Mouse (Mus musculus) lung, embryonic 16.5 days (tissue): ENCODE results near the gene Ly75. TPM values are rescaled to one million over a fixed set of nuclear protein-coding genes. Genes with fewer than 3 reads are reported as not detected.
A peak's percentile ranks its signal among the peaks of the same experiment; 100 is the strongest.

Source experiments
- ATAC-seq: fragments of 200-750 bp; cut with Nextera tagmentation; 2 replicates; pipeline ENCODE4 v1.8.0; 2017; ENCODE audit warnings: low read depth, mild to moderate bottlenecking, moderate library complexity
- H3K27ac ChIP-seq: fragments of 300-500 bp; sonication (generic); 2 replicates; pipeline ENCODE4 v1.5.1; 2014; ENCODE audit warnings: mild to moderate bottlenecking, control low read depth, low read length
- H3K27me3 ChIP-seq: fragments of 300-500 bp; sonication (generic); 2 replicates; pipeline ENCODE4 v1.6.1; 2014; ENCODE audit warnings: low read depth, low read length, mixed read lengths; ENCODE audit not compliant: control insufficient read depth, insufficient read depth
- H3K36me3 ChIP-seq: fragments of 300-500 bp; sonication (generic); 2 replicates; pipeline ENCODE4 v1.6.1; 2014; ENCODE audit warnings: low read length; ENCODE audit not compliant: control insufficient read depth, insufficient read depth
- H3K4me1 ChIP-seq: fragments of 300-500 bp; sonication (generic); replicated peaks from 2 replicates; pipeline ENCODE4 v1.6.1; 2014; ENCODE audit warnings: low read length, mixed read lengths; ENCODE audit not compliant: control insufficient read depth, insufficient read depth
- H3K4me2 ChIP-seq: fragments of 300-500 bp; sonication (generic); 2 replicates; pipeline ENCODE4 v1.6.1; 2014; ENCODE audit warnings: low read depth, low read length, control low read depth
- H3K4me3 ChIP-seq: fragments of 300-500 bp; sonication (generic); 2 replicates; pipeline ENCODE4 v1.5.1; 2014; ENCODE audit warnings: mild to moderate bottlenecking, low read length, control low read depth
- H3K9ac ChIP-seq: fragments of 300-500 bp; sonication (generic); 2 replicates; pipeline ENCODE4 v1.6.1; 2014; ENCODE audit warnings: low read length, control low read depth
- H3K9me3 ChIP-seq: fragments of 300-500 bp; sonication (generic); 2 replicates; pipeline ENCODE4 v1.6.1; 2016; ENCODE audit warnings: low read length; ENCODE audit not compliant: control insufficient read depth
- WGBS: fragments of 180-500 bp; shearing (Covaris S2); extraction: QIAGEN DNeasy Blood & Tissue Kit; methylation state at CpG from one replicate; pipeline ENCODE4 v1.1.7; 2014; 5-methylcytosine and 5-hydroxymethylcytosine counted together
- polyA plus RNA-seq: library from polyadenylated mRNA; unstranded; fragments of >200 nt; fragmentation: Nextera tagmentation; extraction: Ambion mirVana; gene quantifications from 2 replicates; pipeline ENCODE4 v1.2.1, GENCODE M21; 2015

Ly75 gene
- polyA plus RNA-seq, 1 experiment from 2014 or later, result 1.9 TPM

- Histone ChIP-seq H3K36me3 (no peaks in the 10 kb centered on the region), H3K27ac (no peak overlapping the region), H3K9ac (no peak overlapping the region), H3K4me3 (no peak overlapping the region), H3K4me1 (no peaks in the 10 kb centered on the region), H3K4me2 (no peak overlapping the region), H3K27me3 (no peaks in the 10 kb centered on the region), H3K9me3 (no peaks in the 10 kb centered on the region)
- no peak for ATAC-seq
- 80% methylated on average over 2 of the region's 2 CpGs for WGBS
These were observed 24.3 kb upstream of the Ly75 start for GRCm38 (mm10) chr2:60407387-60407786.

GRCm38 (mm10) chr2:60405431-60405830 is 22.3 kb upstream of the Ly75 start:
- Histone ChIP-seq H3K27ac (no peak overlapping the region), H3K4me3 (no peak overlapping the region), H3K4me2 (no peak overlapping the region), H3K36me3 (no peaks in the 10 kb centered on the region), H3K4me1 (no peaks in the 10 kb centered on the region), H3K27me3 (no peaks in the 10 kb centered on the region), H3K9ac (no peak overlapping the region), H3K9me3 (no peaks in the 10 kb centered on the region)
- ATAC-seq, result no peak
- 82% methylated on average over 5 of the region's 5 CpGs for WGBS

GRCm38 (mm10) chr2:60404763-60405162 is 21.7 kb upstream of the Ly75 start:
- no peak overlapping the region for H3K27ac ChIP-seq
- no peaks in the 10 kb centered on the region for H3K27me3 ChIP-seq
- no peaks in the 10 kb centered on the region for H3K9me3 ChIP-seq
- no peak for ATAC-seq
- no peaks in the 10 kb centered on the region for H3K36me3 ChIP-seq
- H3K9ac ChIP-seq, result no peak overlapping the region
- no peak overlapping the region for H3K4me3 ChIP-seq
- WGBS, result 87% methylated on average over 7 of the region's 7 CpGs
- no peaks in the 10 kb centered on the region for H3K4me1 ChIP-seq
- no peak overlapping the region for H3K4me2 ChIP-seq

GRCm38 (mm10) chr2:60401694-60402093 is 18.6 kb upstream of the Ly75 start:
- no peaks in the 10 kb centered on the region for H3K9me3 ChIP-seq
- WGBS, result 45% methylated on average over 5 of the region's 5 CpGs
- no peak overlapping the region for H3K27ac ChIP-seq
- H3K4me1 ChIP-seq, result no peaks in the 10 kb centered on the region
- ATAC-seq, result no peak
- H3K9ac ChIP-seq, result no peak overlapping the region
- no peak overlapping the region for H3K4me3 ChIP-seq
- H3K36me3 ChIP-seq, result no peaks in the 10 kb centered on the region
- H3K27me3 ChIP-seq, result no peaks in the 10 kb centered on the region
- no peak overlapping the region for H3K4me2 ChIP-seq

- Histone ChIP-seq H3K27ac (no peak overlapping the region), H3K4me2 (no peak overlapping the region), H3K9me3 (no peaks in the 10 kb centered on the region), H3K4me1 (no peaks in the 10 kb centered on the region), H3K27me3 (no peaks in the 10 kb centered on the region), H3K4me3 (no peak overlapping the region), H3K36me3 (no peaks in the 10 kb centered on the region), H3K9ac (no peak overlapping the region)
- ATAC-seq, result no peak
- WGBS, result 35% methylated on average over 6 of the region's 6 CpGs
These were observed 10.7 kb upstream of the Ly75 start for GRCm38 (mm10) chr2:60393786-60394185.

GRCm38 (mm10) chr2:60392286-60392685 is 9.2 kb upstream of the Ly75 start:
- ATAC-seq, result no peak

GRCm38 (mm10) chr2:60387363-60387762 is 4.3 kb upstream of the Ly75 start:
- Histone ChIP-seq H3K9ac (no peak overlapping the region), H3K27ac (no peak overlapping the region), H3K27me3 (no peaks in the 10 kb centered on the region), H3K4me1 (peaks cover 6% of the 10 kb centered on the region; the same call in 1 of the 2 replicates), H3K4me2 (no peak overlapping the region), H3K4me3 (no peak overlapping the region), H3K36me3 (no peaks in the 10 kb centered on the region), H3K9me3 (no peaks in the 10 kb centered on the region)
- no peak for ATAC-seq
- WGBS, result 64% methylated on average over 3 of the region's 3 CpGs

More at GRCm38 (mm10) chr2:60392286-60392685, 9.2 kb upstream of the Ly75 start:
- Histone ChIP-seq H3K27ac (no peak overlapping the region), H3K36me3 (no peaks in the 10 kb centered on the region), H3K27me3 (no peaks in the 10 kb centered on the region), H3K4me2 (no peak overlapping the region), H3K9ac (no peak overlapping the region), H3K9me3 (no peaks in the 10 kb centered on the region), H3K4me3 (no peak overlapping the region), H3K4me1 (no peaks in the 10 kb centered on the region)
- WGBS, result 40% methylated on average over 4 of the region's 4 CpGs

GRCm38 (mm10) chr2:60386835-60387234 is 3.7 kb upstream of the Ly75 start:
- Histone ChIP-seq H3K4me1 (peaks cover 6% of the 10 kb centered on the region; the same call in 1 of the 2 replicates), H3K36me3 (no peaks in the 10 kb centered on the region), H3K9ac (no peak overlapping the region), H3K9me3 (no peaks in the 10 kb centered on the region), H3K27me3 (no peaks in the 10 kb centered on the region), H3K4me2 (no peak overlapping the region), H3K4me3 (no peak overlapping the region), H3K27ac (no peak overlapping the region)
- ATAC-seq, result no peak
- 77% methylated on average over 2 of the region's 2 CpGs for WGBS

- Histone ChIP-seq H3K4me2 (no peak overlapping the region), H3K9ac (no peak overlapping the region), H3K4me1 (peaks cover 6% of the 10 kb centered on the region; the same call in 1 of the 2 replicates), H3K4me3 (no peak overlapping the region), H3K9me3 (no peaks in the 10 kb centered on the region), H3K36me3 (no peaks in the 10 kb centered on the region), H3K27ac (no peak overlapping the region), H3K27me3 (no peaks in the 10 kb centered on the region)
- peak; percentile 46; the same call in 1 of the 2 replicates for ATAC-seq
These were observed 1.6 kb upstream of the Ly75 start for GRCm38 (mm10) chr2:60384763-60385085.

- 50% methylated on average over 7 of the region's 7 CpGs for WGBS
- Histone ChIP-seq H3K9ac (no peak overlapping the region), H3K4me3 (no peak overlapping the region), H3K4me1 (peaks cover 6% of the 10 kb centered on the region; the same call in 1 of the 2 replicates), H3K36me3 (no peaks in the 10 kb centered on the region), H3K9me3 (no peaks in the 10 kb centered on the region), H3K27me3 (no peaks in the 10 kb centered on the region), H3K4me2 (no peak overlapping the region), H3K27ac (no peak overlapping the region)
- ATAC-seq, result no peak
These were observed 1.1 kb upstream of the Ly75 start for GRCm38 (mm10) chr2:60384083-60384762.
